In the genomic region with DNA sequence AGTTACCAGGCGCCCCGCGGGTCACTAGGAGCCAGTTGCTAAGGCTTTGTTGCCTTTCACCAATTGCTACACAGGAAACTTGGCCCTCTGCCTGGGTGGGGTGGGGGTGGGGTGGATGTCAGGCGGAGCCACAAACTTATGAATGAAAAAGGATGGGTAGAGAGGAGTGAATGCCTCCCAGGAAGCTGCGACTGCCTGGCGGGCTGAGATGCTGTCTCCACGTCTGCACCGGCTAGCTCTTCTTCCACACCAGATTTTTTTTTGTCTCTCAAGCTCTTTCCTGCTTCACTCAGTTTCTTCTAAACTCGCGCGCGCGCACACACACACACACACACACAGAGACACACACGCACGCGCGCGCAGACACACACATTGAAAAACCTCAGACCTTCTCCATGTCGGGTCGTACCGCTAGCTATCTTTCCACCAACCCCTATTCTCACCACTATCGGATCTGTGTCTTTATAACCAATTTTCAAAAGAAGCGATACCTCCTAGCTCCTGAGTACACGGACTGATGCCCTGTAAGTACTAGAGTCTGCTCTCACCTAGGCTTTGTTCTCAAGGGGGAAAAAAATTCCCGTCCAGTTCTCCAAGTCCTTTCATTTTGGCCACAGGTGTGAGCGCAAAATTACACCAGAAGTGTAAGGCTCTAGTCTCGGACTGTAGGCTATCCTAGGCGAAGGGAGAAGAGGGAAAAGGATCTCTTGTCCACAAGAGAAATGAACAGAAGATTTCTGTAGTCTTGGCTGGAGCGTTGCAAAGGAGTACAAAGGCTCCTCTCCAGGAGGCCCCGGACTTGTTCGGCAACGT, we compare ENCODE assay signal across 8 mouse cellular contexts. TPM values are rescaled to one million over a fixed set of nuclear protein-coding genes. Genes with fewer than 3 reads are reported as not detected.
DNase-seq lines count a peak whose midpoint lies in the region; ATAC-seq lines count a peak whose summit lies in the region.

No protein-coding gene starts in this region.

- DNase-seq in heart, adult 9 months (ENCODE audit: low spot score in 2 of 2): no peak
- peak; percentile 90 for DNase-seq in CD4-positive helper T cell, adult 2 months (ENCODE audit: low read depth, low spot score)
- no peak for DNase-seq in hindbrain, embryonic 11.5 days (ENCODE audit: low spot score)
- DNase-seq in natural killer cell, adult 2 months (ENCODE audit: low spot score in 2 of 2): no peak
- DNase-seq in adrenal gland, adult (ENCODE audit: inconsistent age in 2 of 2, low spot score in 1 of 2): no peak

- ATAC-seq in heart, embryonic 13.5 days (ENCODE audit: extremely low read depth, insufficient number of reproducible peaks, low FRiP score, low TSS enrichment): no peak
- peak; percentile 20 for ATAC-seq in hindbrain, embryonic 11.5 days (ENCODE audit: low FRiP score)

- no peaks in the 10 kb centered on the region for H3K9me3 ChIP-seq in heart, embryonic 13.5 days
- no peaks in the 10 kb centered on the region for H3K9me3 ChIP-seq in hindbrain, embryonic 11.5 days (ENCODE audit: control insufficient read depth, low read length)

- 0 out of 2 replicates have a peak, but pooled peaks cover 4% of the 10 kb centered on the region for H3K36me3 ChIP-seq in heart, embryonic 13.5 days
- no peaks in the 10 kb centered on the region for H3K36me3 ChIP-seq in hindbrain, embryonic 11.5 days (ENCODE audit: control insufficient read depth, insufficient read depth, low read length)
- H3K36me3 ChIP-seq in macrophage (ENCODE audit: inconsistent target): no peaks in the 10 kb centered on the region

- peak overlapping the region; percentile 94 for H3K9ac ChIP-seq in heart, embryonic 13.5 days
- H3K9ac ChIP-seq in hindbrain, embryonic 11.5 days (ENCODE audit: low read depth, low read length): peak overlapping the region; percentile 65

- peak overlapping the region; percentile 98 for H3K4me3 ChIP-seq in heart, embryonic 13.5 days
- H3K4me3 ChIP-seq in brown adipose tissue, adult 24 weeks (ENCODE audit: insufficient read depth, low read depth, low read length): peak overlapping the region; percentile 72
- H3K4me3 ChIP-seq in hindbrain, embryonic 11.5 days (ENCODE audit: low read depth, low read length): peak overlapping the region; percentile 82
- H3K4me3 ChIP-seq in macrophage (ENCODE audit: inconsistent target): peak overlapping the region; percentile 82

- WGBS in heart, embryonic 13.5 days: under 1% methylated on average over 32 of the region's 32 CpGs
- WGBS in hindbrain, embryonic 11.5 days: under 1% methylated on average over 32 of the region's 32 CpGs
- WGBS in macrophage (ENCODE audit: missing documents): under 1% methylated on average over 31 of the region's 32 CpGs

- peak overlapping the region; percentile 97 for H3K4me2 ChIP-seq in heart, embryonic 13.5 days
- H3K4me2 ChIP-seq in hindbrain, embryonic 11.5 days (replicated peaks; ENCODE audit: low read depth, low read length): peak overlapping the region; percentile 90

- H3K27ac ChIP-seq in heart, embryonic 13.5 days (replicated peaks): peak overlapping the region; percentile 87
- peak overlapping the region; percentile 56 for H3K27ac ChIP-seq in brown adipose tissue, adult 24 weeks (replicated peaks; ENCODE audit: low read depth, low read length)
- peak overlapping the region; percentile 90 for H3K27ac ChIP-seq in hindbrain, embryonic 11.5 days (ENCODE audit: low read depth, low read length)
- peak overlapping the region; percentile 36 for H3K27ac ChIP-seq in macrophage

- H3K79me2 ChIP-seq in macrophage (ENCODE audit: inconsistent target): no peaks in the 10 kb centered on the region

- H3K27me3 ChIP-seq in heart, embryonic 13.5 days (replicated peaks): no peaks in the 10 kb centered on the region
- no peaks in the 10 kb centered on the region for H3K27me3 ChIP-seq in hindbrain, embryonic 11.5 days (ENCODE audit: control insufficient read depth, insufficient read depth, low read length)

- H3K4me1 ChIP-seq in heart, embryonic 13.5 days: peaks cover 26% of the 10 kb centered on the region
- H3K4me1 ChIP-seq in brown adipose tissue, adult 24 weeks (ENCODE audit: control insufficient read depth, insufficient read depth, insufficient read length, low read length): no peaks in the 10 kb centered on the region; the same call in 1 of the 2 replicates
- H3K4me1 ChIP-seq in hindbrain, embryonic 11.5 days (replicated peaks; ENCODE audit: control insufficient read depth, insufficient read depth, low read length): no peaks in the 10 kb centered on the region; the same call in 1 of the 2 replicates

RNA-seq across cellular contexts. Expression of a gene that starts 0.5 kb away (rescaled TPM):
- 3.6 and 3.9 TPM in 2 replicates for polyA plus RNA-seq in heart, embryonic 13.5 days (2015; fragmentation: Nextera tagmentation; extraction: Ambion mirVana)
- polyA plus RNA-seq in brown adipose tissue, adult 24 weeks (2012; ENCODE audit: insufficient read depth, insufficient read length, missing spikeins): 2.7 and 4.2 TPM in 2 replicates
- polyA plus RNA-seq in hindbrain, embryonic 11.5 days (2014; fragmentation: Nextera tagmentation; extraction: Ambion mirVana): 14.1 and 17.2 TPM in 2 replicates
- 100 to 1,000 TPM in 2 of 26 experiments, 10 to 100 TPM in 24; 13.2 to 113 (median 33.5) TPM for total RNA-seq in macrophage (2018; cell fraction: chromatin; rRNA removed)
- 10 to 100 TPM in 1 of 26 experiments, 1 to 10 TPM in 25; 2.3 to 10.3 (median 3.5) TPM for total RNA-seq in macrophage (2018; cell fraction: cytosol; rRNA removed)
- 10 to 100 TPM; 10.2 to 64.6 (median 16.4) TPM for total RNA-seq in macrophage (2018; cell fraction: nucleus; rRNA removed)
- polyA plus RNA-seq in macrophage (2018): 2.0 to 2.2 TPM (median 2.1 TPM) in 3 replicates

Comparison
In these comparisons a context has a peak if more than half of its experiments do, and no peak if none do; other contexts are left out.
1. H3K27ac ChIP-seq: peak in every context shown above with its lines; median percentile 90 in hindbrain, embryonic 11.5 days; 87 in heart, embryonic 13.5 days; 56 in brown adipose tissue, adult 24 weeks; 36 in macrophage.